ENCODE assay signal across 8 mouse cellular contexts in genomic region chrX:20292040-20292417, GRCm38 (mm10). TPM values are rescaled to one million over a fixed set of nuclear protein-coding genes. Genes with fewer than 3 reads are reported as not detected.
A peak's percentile ranks its signal among the peaks of the same experiment; 100 is the strongest.
DNase-seq lines count a peak whose midpoint lies in the region; ATAC-seq and TF ChIP-seq lines count a peak whose summit lies in the region.

No protein-coding gene starts in this region.

- TF ChIP-seq EP300 in heart, adult 2 months (IDR thresholded peaks at IDR 0.05; ENCODE audit: insufficient read depth, low read depth, low read length): no peak

- no peaks in the 10 kb centered on the region for H3K36me3 ChIP-seq in heart, adult 2 months (ENCODE audit: control insufficient read depth, insufficient read depth, low read length)
- no peaks in the 10 kb centered on the region for H3K36me3 ChIP-seq in spleen, adult 2 months (ENCODE audit: control insufficient read depth, insufficient read depth, low read length)
- no peaks in the 10 kb centered on the region for H3K36me3 ChIP-seq in limb, embryonic 14.5 days (ENCODE audit: control insufficient read depth, insufficient read depth, low read length)
- H3K36me3 ChIP-seq in stomach, embryonic 16.5 days (ENCODE audit: control insufficient read depth, insufficient read depth, low read length): no peaks in the 10 kb centered on the region

- H3K4me2 ChIP-seq in limb, embryonic 14.5 days (replicated peaks; ENCODE audit: low read depth, low read length, severe bottlenecking): peak overlapping the region; percentile 59
- H3K4me2 ChIP-seq in stomach, embryonic 16.5 days (ENCODE audit: low read depth, low read length): peak overlapping the region; percentile 72

- H3K27me3 ChIP-seq in heart, adult 2 months (ENCODE audit: control insufficient read depth, insufficient read depth, low read length): no peaks in the 10 kb centered on the region
- H3K27me3 ChIP-seq in spleen, adult 2 months (ENCODE audit: control insufficient read depth, insufficient read depth, low read length): no peaks in the 10 kb centered on the region
- no peaks in the 10 kb centered on the region for H3K27me3 ChIP-seq in limb, embryonic 14.5 days (ENCODE audit: control insufficient read depth, insufficient read depth, low read length)
- no peaks in the 10 kb centered on the region for H3K27me3 ChIP-seq in stomach, embryonic 16.5 days (ENCODE audit: control insufficient read depth, insufficient read depth, low read length)

- no peaks in the 10 kb centered on the region for H3K9me3 ChIP-seq in limb, embryonic 14.5 days (ENCODE audit: control insufficient read depth, low read length)
- H3K9me3 ChIP-seq in stomach, embryonic 16.5 days (replicated peaks; ENCODE audit: control insufficient read depth, low read length): no peaks in the 10 kb centered on the region

- ATAC-seq in limb, embryonic 14.5 days (ENCODE audit: low FRiP score, low read depth): no peak
- no peak for ATAC-seq in stomach, embryonic 16.5 days (ENCODE audit: insufficient read depth, low FRiP score)

- peak overlapping the region; percentile 46; the same call in 1 of the 2 replicates for H3K4me3 ChIP-seq in heart, adult 2 months
- peak overlapping the region; percentile 86; the same call in 1 of the 2 replicates for H3K4me3 ChIP-seq in spleen, adult 2 months (ENCODE audit: extremely low read depth, insufficient read depth, insufficient read length)
- H3K4me3 ChIP-seq in limb, embryonic 14.5 days (replicated peaks; ENCODE audit: low read length): peak overlapping the region; percentile 51
- H3K4me3 ChIP-seq in stomach, embryonic 16.5 days (replicated peaks; ENCODE audit: low read length): peak overlapping the region; percentile 58

- no peak for TF ChIP-seq CTCF in heart, adult 2 months (IDR thresholded peaks at IDR 0.05)
- TF ChIP-seq CTCF in spleen, adult 2 months (IDR thresholded peaks at IDR 0.05; ENCODE audit: extremely low read depth, insufficient read depth, insufficient read length, insufficient replicate concordance): no peak

- no peak overlapping the region for H3K27ac ChIP-seq in heart, adult 2 months
- no peak overlapping the region for H3K27ac ChIP-seq in spleen, adult 2 months (ENCODE audit: insufficient read depth, low read length)
- H3K27ac ChIP-seq in limb, embryonic 14.5 days (replicated peaks; ENCODE audit: low read depth, low read length): no peak overlapping the region
- no peak overlapping the region for H3K27ac ChIP-seq in stomach, embryonic 16.5 days (ENCODE audit: low read length)

- TF ChIP-seq POLR2A in heart, adult 2 months (IDR thresholded peaks at IDR 0.05; ENCODE audit: insufficient read depth, low read depth, low read length): no peak
- TF ChIP-seq POLR2A in spleen, adult 2 months (IDR thresholded peaks at IDR 0.05; ENCODE audit: low read depth, low read length): no peak
- TF ChIP-seq POLR2A in limb, embryonic 14.5 days (IDR thresholded peaks at IDR 0.05; ENCODE audit: borderline replicate concordance, extremely low read depth, insufficient read depth, insufficient read length): no peak

- no peak for DNase-seq in heart, adult 2 months
- no peak for DNase-seq in heart, postnatal 10 days
- DNase-seq in spleen, adult 2 months (ENCODE audit: low read depth in 1 of 2, low spot score in 2 of 2): no peak
- DNase-seq in spleen, adult 12 weeks (ENCODE audit: low spot score): no peak
- DNase-seq in limb, embryonic 14.5 days (ENCODE audit: low spot score): no peak
- DNase-seq in adrenal gland, postnatal 4 days (ENCODE audit: low spot score in 2 of 2): no peak
- DNase-seq in urinary bladder, postnatal 4 days (ENCODE audit: low spot score in 2 of 2): no peak

- no peaks in the 10 kb centered on the region for H3K79me2 ChIP-seq in heart, adult 2 months (replicated peaks; ENCODE audit: control insufficient read depth, insufficient read depth, low read length)

- H3K9ac ChIP-seq in heart, adult 2 months (ENCODE audit: low read depth, low read length): 0 out of 2 replicates have a peak overlapping the region, but pooled peaks have one; percentile 59
- no peak overlapping the region for H3K9ac ChIP-seq in limb, embryonic 14.5 days (ENCODE audit: low read depth, low read length, severe bottlenecking)
- H3K9ac ChIP-seq in stomach, embryonic 16.5 days (ENCODE audit: low read length): no peak overlapping the region

- no peaks in the 10 kb centered on the region for H3K4me1 ChIP-seq in heart, adult 2 months (ENCODE audit: control insufficient read depth, insufficient read depth, low read length)
- peaks cover 2% of the 10 kb centered on the region; the same call in 1 of the 2 replicates for H3K4me1 ChIP-seq in spleen, adult 2 months (ENCODE audit: control insufficient read depth, insufficient read depth, insufficient read length)
- no peaks in the 10 kb centered on the region for H3K4me1 ChIP-seq in limb, embryonic 14.5 days (ENCODE audit: control insufficient read depth, insufficient read depth, low read length)
- H3K4me1 ChIP-seq in stomach, embryonic 16.5 days (ENCODE audit: control insufficient read depth, insufficient read depth, low read length): no peaks in the 10 kb centered on the region

- intact Hi-C loops in heart, adult 2 months (cut with DNase I): no loop called here
- intact Hi-C loops in heart, postnatal 10 days (cut with DNase I): no loop called here

- 54% methylated on average over 11 of the region's 11 CpGs for WGBS in heart, adult 2 months
- WGBS in spleen, adult 2 months: 64% methylated on average over 11 of the region's 11 CpGs
- WGBS in limb, embryonic 14.5 days: 30% methylated on average over 11 of the region's 11 CpGs
- 31% methylated on average over 11 of the region's 11 CpGs for WGBS in stomach, embryonic 16.5 days

RNA-seq across cellular contexts. Expression of gene Slc9a7, which starts 0.4 kb away (rescaled TPM):
- total RNA-seq in heart, adult 2 months (2021): 1 to 10 TPM; 3.8 to 4.8 TPM
- 2.1 and 2.8 TPM in 2 replicates for polyA plus RNA-seq in heart, adult 2 months (2012; rRNA removed)
- 10 to 100 TPM in 1 of 2 experiments, 1 to 10 TPM in 1; 9.4 to 11.2 TPM for total RNA-seq in heart, postnatal 10 days (2021)
- polyA plus RNA-seq in spleen, adult 2 months (2012; rRNA removed): 15.7 and 17.6 TPM in 2 replicates
- polyA plus RNA-seq in limb, embryonic 14.5 days (2012; rRNA removed): 1.5 and 1.8 TPM in 2 replicates
- 1.4 and 1.8 TPM in 2 replicates for polyA plus RNA-seq in limb, embryonic 14.5 days (2014; fragmentation: Nextera tagmentation; extraction: Ambion mirVana)
- 0.59 and 0.70 TPM in 2 replicates for polyA plus RNA-seq in stomach, embryonic 16.5 days (2015; fragmentation: Nextera tagmentation; extraction: Ambion mirVana)
- 10 to 100 TPM; 11.2 to 11.4 TPM for total RNA-seq in adrenal gland, postnatal 4 days (2021)
